Mouse (Mus musculus) small intestine, adult 2 months (tissue): ENCODE results near the gene Gjb3. TPM values are rescaled to one million over a fixed set of nuclear protein-coding genes. Genes with fewer than 3 reads are reported as not detected.

Experiments used
- H3K27ac ChIP-seq: fragments of 200-500 bp; 2 replicates; pipeline ENCODE4 v1.5.1; 2012; ENCODE audit warnings: low read depth, low read length, control low read depth, inconsistent platforms; ENCODE audit not compliant: insufficient read depth
- H3K27me3 ChIP-seq: fragments of 200-500 bp; 2 replicates; pipeline ENCODE4 v1.6.1; 2012; ENCODE audit warnings: mild to moderate bottlenecking, moderate library complexity, low read length, inconsistent platforms; ENCODE audit not compliant: control insufficient read depth, insufficient read depth
- H3K36me3 ChIP-seq: fragments of 200-500 bp; 2 replicates; pipeline ENCODE4 v1.6.1; 2012; ENCODE audit warnings: mild to moderate bottlenecking, low read length, control low read depth, inconsistent platforms; ENCODE audit not compliant: control insufficient read depth, insufficient read depth
- H3K4me1 ChIP-seq: fragments of 200-500 bp; 2 replicates; pipeline ENCODE4 v1.6.1; 2012; ENCODE audit warnings: low read length, inconsistent platforms, mixed read lengths; ENCODE audit not compliant: control insufficient read depth, insufficient read depth, insufficient read length
- H3K4me3 ChIP-seq: fragments of 200-500 bp; 2 replicates; pipeline ENCODE4 v1.5.1; 2012; ENCODE audit warnings: low read depth, mild to moderate bottlenecking, control low read depth, inconsistent platforms, low read length, moderate library complexity
- CTCF ChIP-seq: fragments of 200-500 bp; IDR thresholded peaks from 2 replicates; pipeline ENCODE4 v1.5.1; 2012; ENCODE audit warnings: low read depth, mild to moderate bottlenecking, control low read depth, inconsistent platforms, low read length, moderate library complexity, mixed read lengths; ENCODE audit not compliant: insufficient replicate concordance, insufficient read length; ENCODE audit errors: extremely low read depth
- POLR2A ChIP-seq: fragments of 200-500 bp; IDR thresholded peaks from 2 replicates; pipeline ENCODE4 v1.6.1; 2012; ENCODE audit warnings: low read depth, mild to moderate bottlenecking, control low read depth, inconsistent platforms, low read length, moderate library complexity
- WGBS: fragments of 180-500 bp; shearing (Covaris S2); methylation state at CpG from one replicate; pipeline ENCODE4 v1.1.7; 2018; 5-methylcytosine and 5-hydroxymethylcytosine counted together
- polyA plus RNA-seq: library from polyadenylated mRNA; depleted of rRNA; stranded (reverse); fragments of >200 nt; gene quantifications from 2 replicates; pipeline ENCODE4 v1.2.3, GENCODE M21; 2012

Gene Gjb3
- polyA plus RNA-seq, 1 experiment = 21.3 TPM

GRCm38 (mm10) chr4:127334870-127335504, 4.3 kb upstream of the Gjb3 start:
- Histone ChIP-seq H3K4me3 (no peak overlapping the region), H3K27ac (no peak overlapping the region), H3K36me3 (no peaks in the 10 kb centered on the region), H3K27me3 (no peaks in the 10 kb centered on the region), H3K4me1 (peaks cover 8% of the 10 kb centered on the region)
- WGBS = 41% methylated on average over 5 of the region's 5 CpGs
- no peak for TF ChIP-seq CTCF
- TF ChIP-seq POLR2A = no peak

- no peaks in the 10 kb centered on the region for H3K27me3 ChIP-seq
Measured at GRCm38 (mm10) chr4:127331171-127331570, 527 bp upstream of the Gjb3 start.

GRCm38 (mm10) chr4:127329751-127330150, 893 bp downstream of the Gjb3 start:
- WGBS = 2% methylated on average over 13 of the region's 13 CpGs
- Histone ChIP-seq H3K27me3 (no peaks in the 10 kb centered on the region), H3K4me1 (peaks cover 22% of the 10 kb centered on the region), H3K4me3 (peak overlapping the region; percentile 75), H3K36me3 (peaks cover 2% of the 10 kb centered on the region; the same call in 1 of the 2 replicates), H3K27ac (peak overlapping the region; percentile 55)
- no peak for TF ChIP-seq POLR2A
- TF ChIP-seq CTCF = no peak

More at GRCm38 (mm10) chr4:127331171-127331570, 527 bp upstream of the Gjb3 start:
- TF ChIP-seq CTCF (no peak), POLR2A (no peak)
- Histone ChIP-seq H3K4me3 (no peak overlapping the region), H3K27ac (no peak overlapping the region), H3K4me1 (peaks cover 16% of the 10 kb centered on the region), H3K36me3 (peaks cover 2% of the 10 kb centered on the region; the same call in 1 of the 2 replicates)
- 56% methylated on average over 13 of the region's 13 CpGs for WGBS

GRCm38 (mm10) chr4:127329046-127329445, 1.6 kb downstream of the Gjb3 start:
- H3K4me1 ChIP-seq = peaks cover 28% of the 10 kb centered on the region
- TF ChIP-seq POLR2A (no peak), CTCF (no peak)
- WGBS = 35% methylated on average over 3 of the region's 3 CpGs
- H3K4me3 ChIP-seq = peak overlapping the region; percentile 75
- peaks cover 2% of the 10 kb centered on the region; the same call in 1 of the 2 replicates for H3K36me3 ChIP-seq
- no peaks in the 10 kb centered on the region for H3K27me3 ChIP-seq
- H3K27ac ChIP-seq = peak overlapping the region; percentile 55

DNA sequence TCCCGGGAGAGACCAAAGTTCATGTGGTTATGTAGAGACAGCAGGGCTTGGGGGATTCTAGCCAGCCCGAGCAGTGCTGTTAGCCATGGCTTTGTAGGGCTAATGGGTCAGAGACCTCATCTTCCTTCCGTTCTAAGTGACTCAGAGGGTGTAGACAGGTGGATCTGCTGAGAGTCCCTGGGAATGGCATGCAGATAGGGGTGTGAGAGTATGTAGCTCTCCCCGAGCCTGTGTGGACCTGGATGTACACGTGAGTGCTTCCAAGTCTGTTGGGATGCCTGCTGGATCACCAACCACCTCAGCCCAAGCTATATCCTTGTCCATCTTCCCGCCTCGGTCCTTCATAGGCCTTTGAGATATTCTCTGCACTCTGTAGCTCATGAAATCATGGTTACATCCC, 2.3 kb downstream of the Gjb3 start:
- Histone ChIP-seq H3K4me1 (peaks cover 32% of the 10 kb centered on the region), H3K36me3 (peaks cover 2% of the 10 kb centered on the region; the same call in 1 of the 2 replicates), H3K27me3 (no peaks in the 10 kb centered on the region), H3K27ac (peak overlapping the region; percentile 52), H3K4me3 (0 out of 2 replicates have a peak overlapping the region, but pooled peaks have one; percentile 6)
- TF ChIP-seq CTCF = no peak
- no peak for TF ChIP-seq POLR2A
- 40% methylated on average over 7 of the region's 7 CpGs for WGBS

DNA sequence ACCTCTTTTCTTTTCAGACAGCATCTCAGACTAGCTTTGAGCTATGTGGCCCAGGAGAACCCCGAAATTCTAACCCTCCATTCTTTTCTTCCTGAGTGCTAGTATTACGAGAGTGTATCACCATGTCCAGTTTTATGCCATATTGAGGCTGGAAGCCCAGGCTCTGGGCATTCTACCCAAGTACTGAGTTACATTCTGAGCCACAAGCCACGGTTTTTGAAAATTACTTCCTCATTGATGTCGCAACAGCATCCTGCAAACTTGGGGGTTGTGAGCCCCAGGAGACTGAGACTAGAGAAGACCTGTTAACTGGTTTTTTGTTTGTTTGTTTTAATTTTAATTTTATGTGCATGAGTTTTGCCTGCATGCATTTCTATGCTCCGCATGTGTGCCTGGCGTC, 2.9 kb downstream of the Gjb3 start:
- WGBS = 37% methylated on average over 6 of the region's 6 CpGs
- H3K4me1 ChIP-seq = peaks cover 32% of the 10 kb centered on the region
- no peak overlapping the region for H3K4me3 ChIP-seq
- TF ChIP-seq CTCF (no peak), POLR2A (no peak)
- H3K36me3 ChIP-seq = peaks cover 2% of the 10 kb centered on the region; the same call in 1 of the 2 replicates
- peak overlapping the region; percentile 52 for H3K27ac ChIP-seq
- H3K27me3 ChIP-seq = no peaks in the 10 kb centered on the region

DNA sequence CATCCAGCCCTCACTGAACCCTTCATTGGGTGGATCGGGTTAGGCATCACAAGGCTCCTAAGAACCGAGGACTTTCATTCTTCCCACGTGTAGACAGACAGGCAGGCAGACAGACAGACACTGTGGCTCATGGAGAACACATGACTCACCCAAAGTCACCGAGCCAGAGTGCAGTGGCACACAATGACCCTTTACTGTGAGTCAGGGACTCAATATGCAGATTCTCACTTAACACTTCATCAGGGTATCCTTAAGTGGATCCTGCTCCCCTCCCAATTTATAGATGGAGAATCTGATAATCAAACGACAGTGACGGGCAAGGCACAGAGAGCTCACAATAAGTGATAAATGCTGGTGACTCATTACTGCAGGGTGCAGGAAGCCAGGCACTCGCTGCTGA, 3.4 kb downstream of the Gjb3 start:
- Histone ChIP-seq H3K27ac (peak overlapping the region; percentile 52; the same call in 1 of the 2 replicates), H3K36me3 (peaks cover 2% of the 10 kb centered on the region; the same call in 1 of the 2 replicates), H3K4me3 (no peak overlapping the region), H3K4me1 (peaks cover 32% of the 10 kb centered on the region), H3K27me3 (no peaks in the 10 kb centered on the region)
- TF ChIP-seq CTCF (no peak), POLR2A (no peak)
- 13% methylated on average over 7 of the region's 7 CpGs for WGBS
